Mouse (Mus musculus) heart, adult 18-20 months (tissue): ENCODE data around the gene Cep70. TPM values are rescaled to one million over a fixed set of nuclear protein-coding genes. Genes with fewer than 3 reads are reported as not detected.

ENCODE experiments used
- DNase-seq, 2 experiments: peaks; one replicate each; pipeline ENCODE4 v3.0.0; 2021 to 2022; ENCODE audit warnings: mixed read lengths in 1 of 2
- long read RNA-seq, 2 experiments: library from polyadenylated mRNA; stranded (forward); transcript quantifications; one replicate each; pipeline ENCODE4 v2.0.0; 2021
- total RNA-seq, 2 experiments: library from RNA; stranded (reverse); gene quantifications; 2 replicates each; pipeline ENCODE4 v1.2.3; 2021

Cep70 gene
- 1 to 10 TPM; 6.8 to 7.3 TPM for total RNA-seq
- long read RNA-seq, experiment 1, partial matches to known transcripts, result 1 of 8 reads
- long read RNA-seq, experiment 1, other reads (novel, unspliced or antisense), result 4 of 8 reads
- long read RNA-seq, experiment 2, partial matches to known transcripts, result 0 of 6 reads
- long read RNA-seq, experiment 2, other reads (novel, unspliced or antisense), result 1 of 6 reads

DNA sequence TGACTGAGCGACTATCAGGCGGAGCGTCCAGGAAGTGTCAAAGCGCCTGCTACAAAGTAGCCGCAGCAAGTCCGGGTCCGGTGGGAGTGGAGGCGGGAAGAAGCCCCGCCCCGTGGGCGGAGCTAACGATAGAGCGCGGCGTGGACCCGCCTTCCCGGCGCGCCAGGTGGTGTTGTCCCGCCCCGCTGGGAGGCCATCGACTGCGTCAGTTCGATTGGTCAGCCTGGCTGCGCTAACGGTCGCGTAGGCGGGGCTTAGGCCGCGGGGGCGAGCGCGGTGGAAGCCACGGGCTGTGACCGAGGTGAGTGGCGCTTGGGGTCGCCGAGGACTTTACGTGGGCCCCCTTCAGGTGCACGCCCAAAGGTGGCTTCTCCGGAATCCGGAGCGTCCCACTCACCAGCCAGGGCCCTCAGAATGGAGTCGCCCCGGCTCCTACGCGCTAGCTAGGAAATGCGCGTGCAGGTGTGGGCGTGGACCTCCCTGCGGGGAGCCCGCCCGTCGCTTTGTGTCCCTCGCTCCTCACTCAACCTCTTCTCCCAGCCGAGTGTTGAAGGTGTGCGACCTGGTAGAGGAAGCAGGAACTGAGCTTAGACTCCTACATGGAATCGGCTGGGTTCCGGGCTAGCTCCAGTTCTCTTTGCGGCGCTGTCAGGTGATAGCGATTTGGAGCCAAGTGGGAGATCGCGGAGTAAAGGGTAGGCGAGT, at the start of gene Cep70:
Gene Cep70 (plus strand): TSS at position 178 of the 705 bp plus-strand sequence.
- peak; percentile 97 for DNase-seq

DNA sequence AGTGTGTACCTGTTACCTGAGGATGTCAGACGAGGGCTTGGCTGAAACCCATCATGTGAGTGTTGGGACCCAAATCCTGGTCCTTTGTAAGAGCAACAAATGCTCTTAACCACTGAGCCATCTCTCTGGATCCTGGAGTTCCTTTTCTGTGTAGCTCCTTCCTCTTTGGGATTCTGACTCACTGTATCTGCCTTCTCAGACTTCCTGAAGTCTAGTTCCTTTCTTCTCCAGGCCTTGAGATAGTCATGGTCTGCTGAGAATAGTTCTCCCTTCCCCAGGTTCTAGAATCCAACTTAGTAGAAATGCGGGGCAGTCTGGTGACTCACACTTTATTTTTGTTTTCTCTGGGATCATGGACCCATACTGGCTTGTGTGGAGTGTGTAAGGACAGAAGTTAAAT, 30.5 kb upstream of the Cep70 start:
- DNase-seq, result peak in 1 of 2 experiments; percentile 12

DNA sequence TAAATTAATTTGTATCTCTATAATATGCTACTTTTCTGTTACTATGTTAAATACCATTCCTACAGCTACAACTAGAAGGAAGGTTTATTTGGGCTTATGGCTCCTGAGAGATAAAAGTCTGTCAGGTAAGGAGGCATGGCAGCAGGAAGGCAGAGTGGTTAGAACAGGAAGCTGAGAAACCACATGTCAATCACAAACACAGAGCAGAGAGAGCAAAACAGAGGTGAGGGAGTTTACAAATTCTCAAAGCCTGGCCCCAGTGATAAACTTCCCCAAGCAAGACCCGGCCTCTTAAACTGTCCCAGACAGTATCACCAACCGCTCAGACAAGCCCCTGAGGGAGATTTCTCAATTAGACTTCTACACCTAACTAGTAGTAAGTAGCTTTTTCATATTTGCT, 27.0 kb upstream of the Cep70 start:
- no peak for DNase-seq

DNA sequence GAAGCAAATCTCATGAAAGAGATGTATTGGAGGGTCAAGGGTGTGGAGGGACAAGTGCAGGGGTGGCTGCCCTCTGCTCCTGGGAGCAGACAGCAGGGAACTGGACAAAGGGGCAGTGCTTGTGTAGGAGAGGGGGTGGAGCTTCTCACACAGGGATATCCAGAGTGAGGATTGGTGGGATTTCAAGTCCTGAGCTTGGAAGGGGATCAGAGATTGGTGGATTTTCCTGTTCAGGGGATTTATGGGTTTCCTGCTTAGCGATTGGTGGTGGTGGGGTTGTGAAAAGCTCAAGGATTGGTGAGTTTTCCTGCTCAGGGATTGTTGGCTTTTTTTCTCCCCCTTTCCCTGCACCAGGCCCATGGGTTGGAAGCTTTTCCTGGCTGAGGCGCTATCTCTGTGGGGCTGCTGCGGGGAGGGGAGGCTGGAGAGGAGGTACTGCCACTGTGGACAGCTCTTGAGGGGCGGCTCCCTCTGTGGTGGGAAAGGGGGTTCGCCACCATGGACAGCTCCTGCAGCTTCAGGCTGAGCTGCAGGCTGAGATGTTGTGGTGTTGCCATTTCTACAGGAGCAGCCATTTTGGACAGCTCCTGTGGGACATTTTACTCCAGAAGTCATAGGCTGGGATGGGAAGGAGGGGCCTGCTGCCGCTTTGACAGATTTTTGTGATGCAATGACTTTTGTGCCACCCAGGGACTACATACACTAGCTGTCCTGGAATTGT, 25.0 kb upstream of the Cep70 start:
- DNase-seq, result peak; percentile 7 to 8

DNA sequence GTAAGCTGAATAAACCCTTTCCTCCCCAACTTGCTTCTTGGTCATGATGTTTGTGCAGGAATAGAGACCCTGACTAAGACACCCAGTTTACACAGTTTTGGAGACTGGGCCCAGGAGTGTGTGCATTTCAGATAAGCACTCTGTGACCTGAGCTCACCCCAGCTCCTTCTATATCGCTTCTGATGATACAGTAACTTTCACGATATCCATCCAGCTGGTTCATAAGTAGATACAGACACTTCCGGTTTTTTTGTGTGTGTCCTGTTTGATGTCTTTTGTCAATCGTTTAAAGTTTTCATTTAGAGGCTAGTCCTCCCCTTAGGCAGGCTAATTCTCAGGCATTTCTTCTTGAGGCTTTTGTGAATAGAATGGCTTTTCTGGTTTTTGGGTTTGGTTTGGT, 21.5 kb upstream of the Cep70 start:
- DNase-seq, result no peak

DNA sequence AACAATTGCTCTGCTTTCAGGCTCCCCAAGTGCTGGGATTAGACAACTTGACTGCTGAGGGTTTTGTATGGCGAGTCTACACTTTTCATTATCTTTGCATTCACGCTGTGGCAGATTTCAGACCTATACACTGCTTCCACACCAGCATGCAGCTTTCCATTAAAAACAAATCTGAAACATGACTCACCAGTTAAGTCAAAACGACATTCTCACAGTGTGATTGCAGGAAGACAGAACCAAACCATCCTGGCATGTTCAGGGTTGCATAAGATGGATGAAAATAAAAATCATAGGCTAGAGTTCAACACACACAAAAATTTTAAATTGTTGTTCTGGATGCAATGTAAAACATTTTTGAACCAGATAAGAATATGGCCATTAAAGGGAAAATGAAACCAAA, 18.6 kb upstream of the Cep70 start:
- DNase-seq, result no peak

DNA sequence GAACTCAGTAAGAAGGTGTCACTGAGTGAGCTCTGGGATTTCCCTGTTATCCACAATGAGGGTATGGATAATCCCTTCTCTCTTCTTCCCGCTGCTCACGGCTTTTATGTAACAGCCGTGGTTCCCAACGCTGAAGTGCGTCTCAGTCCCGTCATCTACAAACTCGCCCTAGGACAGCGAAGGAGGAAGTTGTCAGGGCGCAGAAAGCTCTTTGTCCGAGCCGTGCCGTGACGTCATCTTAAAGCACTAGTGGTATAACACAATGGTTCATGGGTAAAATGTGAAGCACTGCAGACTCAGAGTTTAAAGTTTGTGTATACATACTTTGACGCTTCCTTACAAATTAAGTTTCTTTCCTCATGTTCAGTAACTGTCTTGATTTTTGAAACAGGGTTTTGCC, 13.7 kb upstream of the Cep70 start:
- peak; percentile 14 to 16 for DNase-seq

DNA sequence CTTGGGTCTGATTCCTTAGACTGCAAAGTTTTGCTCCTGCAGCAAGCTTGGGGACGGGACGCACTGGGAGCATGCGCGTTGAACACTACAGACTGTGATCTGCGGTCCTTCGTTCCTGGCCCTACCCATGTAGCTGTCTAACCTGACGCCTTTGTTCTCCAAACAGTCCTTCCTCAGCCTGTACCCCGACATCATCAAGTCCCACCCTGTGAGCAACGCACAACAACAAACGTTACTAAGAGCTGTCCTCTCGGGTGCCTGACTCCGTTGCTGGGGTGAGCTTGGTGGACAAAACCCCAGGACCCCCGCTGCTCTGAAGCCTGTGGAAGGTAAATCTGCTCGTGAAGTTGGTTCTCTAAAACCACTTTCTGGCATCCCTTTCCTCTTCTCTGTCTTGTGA, 6.0 kb upstream of the Cep70 start, which contains the start of gene Faiml:
Gene Faiml (minus strand): TSS at position 101 of the 400 bp plus-strand sequence.
- DNase-seq, result no peak

DNA sequence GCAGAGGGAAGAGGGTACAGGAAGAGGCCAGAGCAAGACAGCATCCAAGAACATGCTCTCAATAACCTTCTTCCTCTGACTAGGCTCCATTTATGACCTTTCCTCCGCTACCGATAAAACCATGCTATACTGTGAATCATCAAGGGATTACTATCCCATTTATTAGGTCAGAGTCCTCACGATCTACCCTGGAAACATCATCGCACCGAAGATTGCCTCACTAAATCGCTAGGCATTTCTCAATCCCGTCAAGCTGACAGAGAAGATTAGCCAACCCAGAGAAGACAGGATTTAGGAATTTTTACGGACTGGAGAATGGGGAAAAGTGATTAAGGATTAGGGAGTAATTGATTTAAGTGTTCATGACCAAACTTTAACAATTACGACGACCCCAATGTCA, 4.9 kb upstream of the Cep70 start:
- DNase-seq, result no peak

DNA sequence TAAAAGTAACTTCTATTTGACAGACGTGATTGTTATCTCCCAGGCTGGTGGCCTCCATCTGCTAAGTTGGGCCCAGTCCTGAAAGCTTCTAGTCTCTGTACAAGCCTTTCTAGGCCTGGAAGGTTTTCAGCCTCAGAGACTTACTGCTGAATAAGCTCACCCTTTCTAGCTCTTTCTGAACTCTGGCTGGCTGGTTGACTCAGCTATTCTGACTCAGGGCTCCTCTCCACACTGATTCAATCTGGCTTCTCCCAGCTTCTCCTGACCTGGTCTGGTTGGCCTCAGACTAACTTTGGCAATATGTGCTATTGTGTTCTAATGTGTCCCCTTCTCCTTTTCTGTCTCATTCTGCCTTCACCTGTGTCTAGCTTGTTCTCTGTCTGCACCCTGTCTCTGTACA, 3.9 kb upstream of the Cep70 start:
- DNase-seq, result no peak

DNA sequence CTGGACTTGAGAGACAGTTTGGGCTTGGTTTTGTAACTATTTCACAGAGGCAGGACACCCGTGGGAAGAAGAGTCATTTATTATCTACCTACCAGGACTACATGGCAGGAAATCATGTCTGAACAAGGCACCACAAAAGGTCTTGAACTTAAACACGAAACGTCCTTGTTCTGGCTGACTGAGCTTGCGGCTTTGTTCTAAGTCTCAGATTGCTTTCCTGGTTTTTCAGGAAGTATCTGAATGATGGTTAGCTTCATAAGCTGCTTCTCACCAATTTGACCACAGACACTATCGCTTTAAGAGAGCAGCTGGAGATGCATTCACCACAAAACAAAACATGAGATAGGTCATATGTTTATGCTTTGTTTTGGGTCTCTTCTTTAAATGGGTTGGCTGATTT, 2.6 kb upstream of the Cep70 start:
- peak; percentile 5 for DNase-seq

DNA sequence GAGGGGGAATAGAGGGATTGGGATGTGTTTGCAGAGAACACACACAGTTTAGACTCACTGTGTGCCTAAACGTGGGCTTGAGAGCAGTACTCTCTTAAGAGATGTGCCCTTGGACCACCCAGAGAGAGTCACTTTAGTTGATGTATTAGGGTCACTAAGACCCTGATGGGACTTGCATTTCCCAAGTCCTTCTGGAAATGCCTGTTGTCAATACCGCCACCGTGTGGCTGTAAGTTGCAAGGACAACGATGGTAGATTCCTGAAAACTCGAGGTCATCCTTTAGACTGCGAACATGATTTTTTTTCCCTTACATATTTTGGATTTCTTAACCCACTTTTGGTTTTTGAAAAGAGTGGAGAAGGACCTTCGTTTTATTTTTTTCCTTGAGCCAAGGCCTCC, 1.1 kb upstream of the Cep70 start:
- peak; percentile 54 to 76 for DNase-seq

DNA sequence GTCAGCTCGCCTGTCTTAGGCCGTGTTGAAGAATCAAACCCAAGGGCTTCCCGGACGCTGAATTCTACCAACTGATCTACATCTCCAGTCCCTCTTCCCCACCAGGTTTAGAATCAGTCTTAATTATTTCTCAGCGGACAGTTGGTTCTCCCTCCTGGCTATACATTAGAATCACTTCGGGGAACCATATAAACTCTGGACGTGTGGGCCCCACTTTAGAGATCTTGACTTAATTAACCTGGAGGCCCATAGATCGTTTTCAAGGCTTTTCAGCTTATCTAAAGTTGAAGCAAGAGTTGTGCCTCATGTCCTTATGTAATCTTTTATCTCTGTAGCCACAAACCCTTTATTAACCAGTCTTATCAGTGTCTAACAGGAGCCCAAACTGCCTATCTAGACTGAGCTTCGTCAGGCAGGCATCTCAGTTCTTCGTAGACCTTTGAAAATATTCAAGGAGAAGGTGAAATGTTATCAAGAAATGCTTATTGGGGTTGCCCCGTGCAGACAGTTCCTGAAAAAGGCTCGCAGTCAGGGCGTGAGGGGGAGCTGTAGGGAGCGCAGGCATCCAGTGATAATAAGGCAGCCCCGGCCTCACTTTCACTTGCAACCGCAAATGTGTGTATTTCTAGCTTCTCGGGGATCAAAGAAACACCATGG, 506 bp upstream of the Cep70 start:
- peak in 1 of 2 experiments; percentile 26 for DNase-seq

DNA sequence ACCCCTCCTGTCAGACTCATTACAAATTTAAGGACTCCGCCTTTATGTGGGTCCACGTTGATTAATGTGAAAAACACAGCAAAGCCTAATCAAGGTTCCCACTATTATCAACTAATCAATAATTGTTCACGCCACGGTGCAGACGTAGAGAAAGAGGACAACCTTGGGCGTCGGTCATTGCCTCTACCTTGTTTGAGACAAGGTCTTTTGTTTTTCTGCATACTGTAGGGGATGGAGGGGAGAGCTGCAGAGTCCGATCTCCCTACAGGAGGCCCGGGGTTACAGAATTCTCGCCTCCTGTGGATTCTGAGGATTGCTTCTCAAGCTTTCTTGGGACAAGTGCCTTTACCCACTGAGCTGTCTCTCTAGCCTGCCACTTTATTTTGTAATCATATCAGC, 727 bp downstream of the Cep70 start:
- no peak for DNase-seq

DNA sequence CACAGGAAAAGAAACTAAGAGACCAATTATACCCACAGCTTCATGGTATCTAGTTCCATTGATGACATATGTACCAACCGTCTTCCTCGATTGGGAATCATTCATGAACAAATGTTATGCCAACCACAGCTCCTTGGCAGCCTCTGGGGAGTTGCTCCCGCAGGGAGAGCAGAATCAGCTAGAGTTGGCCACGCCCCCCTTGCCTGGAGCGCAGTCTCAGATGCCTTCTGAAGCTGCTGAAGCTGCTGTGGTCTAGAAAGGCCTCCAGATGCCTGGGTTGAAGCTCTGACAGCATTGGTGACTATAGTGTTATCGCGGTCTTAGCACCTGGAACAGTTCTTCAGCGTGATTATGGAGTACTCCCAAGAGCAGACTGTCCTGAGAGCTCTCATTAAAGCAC, 5.1 kb downstream of the Cep70 start:
- no peak for DNase-seq

DNA sequence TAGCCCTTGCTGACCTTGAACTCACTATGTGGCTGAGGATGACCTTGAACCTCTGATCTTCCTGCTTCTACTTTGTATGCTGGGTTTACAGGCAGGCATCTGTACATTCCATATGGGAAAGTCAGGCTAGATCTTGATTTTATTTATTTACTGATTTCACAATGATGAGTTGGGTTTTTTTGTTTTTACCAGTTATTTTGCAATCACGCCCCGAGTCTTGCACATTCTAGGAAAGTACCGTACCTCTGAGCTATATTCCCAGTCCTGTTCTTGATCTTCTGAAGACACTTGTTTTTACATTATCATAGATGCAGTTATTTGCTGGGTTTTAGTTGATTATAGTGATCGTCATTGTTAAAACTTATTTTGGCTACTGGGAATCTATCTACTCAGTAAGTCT, 5.7 kb downstream of the Cep70 start:
- no peak for DNase-seq

DNA sequence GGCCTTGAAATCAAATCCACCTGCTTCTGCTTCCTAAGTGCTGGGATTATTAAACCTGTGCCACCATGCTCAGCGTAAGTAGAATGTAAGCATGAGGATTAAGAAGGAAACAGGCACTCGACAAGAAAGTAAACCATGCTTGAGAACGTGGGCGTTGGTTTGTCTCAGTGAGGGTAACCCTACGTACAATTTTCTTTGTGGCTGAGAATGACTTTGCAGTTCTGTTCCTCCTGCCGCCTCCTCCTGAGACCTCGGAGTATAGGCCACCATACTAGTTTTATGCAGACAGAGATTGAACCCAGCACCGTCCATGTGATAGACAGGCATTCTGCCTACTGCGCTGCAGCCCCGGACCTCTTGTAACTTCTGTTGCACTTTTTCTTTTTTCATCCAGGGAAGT, 10.7 kb downstream of the Cep70 start:
- no peak for DNase-seq

DNA sequence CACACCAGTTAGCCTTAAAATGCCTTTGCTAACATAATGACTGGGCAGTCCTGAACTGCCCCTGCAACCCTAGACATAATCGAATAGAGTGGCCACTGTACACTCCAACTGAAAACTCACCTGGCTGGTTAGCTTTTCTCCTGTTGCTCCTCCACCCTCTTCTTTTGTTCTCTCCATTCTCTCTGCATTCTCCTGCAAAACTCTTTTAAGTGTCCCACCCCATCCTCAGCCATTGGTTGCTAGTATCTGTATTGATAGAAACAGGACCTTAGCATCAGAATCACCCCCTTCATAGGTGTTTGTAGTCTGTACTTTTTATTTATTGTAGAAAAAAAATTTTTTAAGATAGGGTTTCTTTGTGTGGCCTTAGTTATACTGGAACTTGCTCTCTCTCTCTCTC, 13.0 kb downstream of the Cep70 start:
- no peak for DNase-seq

DNA sequence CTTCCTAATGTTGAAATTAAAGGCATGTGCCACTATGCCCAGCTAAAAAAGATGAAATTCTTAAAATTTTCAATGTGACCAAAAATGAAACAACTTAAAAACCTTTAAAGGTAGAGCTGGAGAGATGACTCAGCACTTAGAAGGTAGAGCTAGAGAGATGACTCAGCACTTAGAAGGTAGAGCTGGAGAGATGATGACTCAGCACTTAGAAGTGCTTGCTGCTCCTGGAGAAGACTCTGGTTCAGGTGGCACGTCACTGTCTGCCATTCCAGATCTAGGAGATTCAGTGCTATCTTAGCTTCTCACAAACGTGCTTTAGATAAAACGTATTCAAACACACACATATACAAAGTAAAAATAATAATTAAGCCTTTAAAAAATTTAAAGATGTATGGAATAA, 13.7 kb downstream of the Cep70 start:
- no peak for DNase-seq

DNA sequence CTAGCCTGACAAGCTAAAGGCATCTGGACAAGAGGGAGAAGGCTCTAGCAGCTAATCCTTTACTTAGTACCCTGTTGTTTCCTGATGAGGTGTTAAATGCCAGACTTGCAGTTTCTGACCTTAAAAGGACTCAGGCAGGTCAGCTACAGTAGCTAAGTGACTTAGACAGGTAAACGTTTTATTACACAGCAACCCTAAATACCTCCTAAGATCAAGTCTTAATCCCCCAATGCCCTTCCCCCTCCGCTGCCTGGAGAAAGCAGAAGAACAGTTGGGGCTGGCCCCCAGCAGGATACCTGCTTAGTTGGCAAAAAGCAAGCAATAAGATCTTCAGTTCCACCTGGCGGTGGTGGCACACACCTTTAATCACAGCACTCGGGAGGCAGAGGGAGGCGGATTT, 15.7 kb downstream of the Cep70 start:
- no peak for DNase-seq

DNA sequence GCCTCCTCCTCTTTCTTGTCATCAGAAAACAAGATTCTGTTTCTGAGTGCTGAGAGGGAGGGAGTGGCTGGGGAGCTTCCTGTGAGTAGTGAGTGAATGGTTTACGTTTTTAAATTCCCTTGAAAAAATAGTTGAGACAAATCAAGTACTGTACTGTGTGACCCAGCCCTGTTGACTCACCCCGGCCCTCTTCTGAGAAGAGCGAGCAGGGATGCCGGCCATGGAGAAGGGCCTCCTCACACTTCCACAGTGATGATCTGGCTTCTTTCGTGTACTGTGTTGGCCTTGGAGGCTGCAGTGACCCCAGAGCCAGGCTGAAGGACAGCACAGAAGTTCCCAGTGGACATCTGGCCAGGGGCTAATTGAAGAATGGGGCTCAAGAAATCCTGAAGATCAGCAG, 61.1 kb downstream of the Cep70 start:
- DNase-seq, result no peak

DNA sequence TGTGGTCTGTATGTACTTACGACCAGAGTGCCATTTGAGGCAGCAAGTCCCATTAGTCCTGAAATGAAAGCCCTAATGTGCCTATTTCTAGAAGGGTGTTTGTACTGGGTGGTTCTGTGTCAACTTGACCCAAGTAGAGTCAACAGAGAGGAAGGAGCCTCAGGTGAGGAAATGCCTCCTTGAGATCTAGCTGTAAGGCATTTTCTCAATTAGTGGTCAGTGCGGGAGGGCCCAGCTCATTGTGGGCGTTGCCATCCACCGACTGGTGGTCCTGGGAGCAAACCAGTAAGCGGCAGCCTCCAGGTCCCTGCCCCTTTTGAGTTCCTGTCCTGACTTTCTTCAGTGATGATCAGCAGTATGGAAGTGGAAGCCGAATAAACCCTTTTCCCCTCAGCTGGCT, 63.1 kb downstream of the Cep70 start:
- DNase-seq, result no peak

DNA sequence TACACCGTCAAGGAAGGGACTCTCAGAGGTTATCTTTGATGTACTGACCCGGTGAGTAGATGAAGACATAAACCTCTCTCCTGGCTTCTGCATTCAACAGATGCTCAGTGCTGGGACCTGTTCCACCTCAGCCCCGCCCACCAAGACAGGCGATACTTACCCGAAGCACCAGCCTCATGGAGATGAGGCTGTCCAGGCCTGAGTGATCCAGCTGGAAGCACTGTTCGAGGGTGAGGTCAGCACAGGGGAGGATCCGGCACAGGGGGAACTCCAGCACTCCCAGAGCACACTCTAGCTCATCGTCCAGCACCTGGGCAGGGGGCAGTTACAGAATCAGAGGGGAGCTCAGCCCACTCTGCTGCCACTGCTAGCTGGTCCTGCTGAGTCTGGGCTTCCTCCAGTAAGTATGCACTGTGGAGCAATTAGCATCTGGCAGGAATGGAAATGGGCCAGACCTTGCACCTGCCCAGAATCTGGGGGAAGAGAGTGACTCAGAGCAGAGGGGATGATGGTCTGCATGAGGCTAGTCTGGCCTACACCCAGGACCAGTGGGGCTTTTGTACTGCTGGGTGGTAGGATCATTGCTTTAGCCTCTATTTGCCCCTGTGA, 76.3 kb downstream of the Cep70 start:
- DNase-seq, result no peak
